ENCODE assay signal across 9 mouse cellular contexts in genomic region chr19:7068661-7069531, GRCm38 (mm10). TPM values are rescaled to one million over a fixed set of nuclear protein-coding genes. Genes with fewer than 3 reads are reported as not detected.
A peak's percentile ranks its signal among the peaks of the same experiment; 100 is the strongest.
DNase-seq lines count a peak whose midpoint lies in the region; ATAC-seq and TF ChIP-seq lines count a peak whose summit lies in the region.
"Had no signal": no experiment of that assay in that cellular context is flagged by ENCODE, and none has a peak within 500 bp of the region (broad histone marks: within the 10 kb centered on the region; RNA-seq: fewer than 3 reads in every experiment).

No protein-coding gene starts in this region.

- peaks cover 63% of the 10 kb centered on the region for H3K4me1 ChIP-seq in embryonic facial prominence, embryonic 15.5 days
- H3K4me1 ChIP-seq in limb, embryonic 11.5 days (ENCODE audit: control insufficient read depth, insufficient read depth, low read length), result peaks cover 45% of the 10 kb centered on the region
- H3K4me1 ChIP-seq in stomach, embryonic 14.5 days (ENCODE audit: control insufficient read depth, insufficient read depth, low read length), result peaks cover 46% of the 10 kb centered on the region

- DNase-seq in left cerebral cortex, adult 2 months (ENCODE audit: extremely low spot score in 1 of 2, low spot score in 2 of 2), result no peak
- DNase-seq in left cerebral cortex, adult 8-10 months (ENCODE audit: low spot score in 2 of 2), result no peak
- peak; percentile 47 for DNase-seq in limb, embryonic 11.5 days (ENCODE audit: low spot score)
- DNase-seq in urinary bladder, adult 18-20 months (ENCODE audit: low spot score in 2 of 2), result no peak
- DNase-seq in left cerebral cortex, adult 9 months (ENCODE audit: low spot score in 2 of 2), result no peak

- H3K9ac ChIP-seq in embryonic facial prominence, embryonic 15.5 days, result no peak overlapping the region
- 0 out of 2 replicates have a peak overlapping the region, but pooled peaks have one; percentile 0 for H3K9ac ChIP-seq in limb, embryonic 11.5 days (ENCODE audit: low read length)
- H3K9ac ChIP-seq in stomach, embryonic 14.5 days (replicated peaks; ENCODE audit: low read depth, low read length), result no peak overlapping the region
- H3K9ac ChIP-seq: stomach, embryonic 15.5 days had no signal

- H3K4me3 ChIP-seq in left cerebral cortex, adult 2 months, result no peak overlapping the region
- no peak overlapping the region for H3K4me3 ChIP-seq in embryonic facial prominence, embryonic 15.5 days (replicated peaks)
- no peak overlapping the region for H3K4me3 ChIP-seq in limb, embryonic 11.5 days (ENCODE audit: low read depth, low read length)
- H3K4me3 ChIP-seq in stomach, embryonic 14.5 days (ENCODE audit: low read depth, low read length), result no peak overlapping the region
- H3K4me3 ChIP-seq: megakaryocyte, embryonic 14.5 days; stomach, embryonic 15.5 days had no signal

- peaks cover 6% of the 10 kb centered on the region; the same call in 1 of the 2 replicates for H3K27me3 ChIP-seq in embryonic facial prominence, embryonic 15.5 days
- H3K27me3 ChIP-seq in limb, embryonic 11.5 days (ENCODE audit: control insufficient read depth, insufficient read depth, low read length), result peaks cover 11% of the 10 kb centered on the region
- H3K27me3 ChIP-seq in stomach, embryonic 14.5 days (ENCODE audit: control insufficient read depth, insufficient read depth, low read length), result no peaks in the 10 kb centered on the region
- H3K27me3 ChIP-seq: stomach, embryonic 15.5 days had no signal

- H3K4me2 ChIP-seq in embryonic facial prominence, embryonic 15.5 days (replicated peaks), result no peak overlapping the region; the same call in 1 of the 2 replicates
- no peak overlapping the region for H3K4me2 ChIP-seq in limb, embryonic 11.5 days (ENCODE audit: low read depth, severe bottlenecking)
- H3K4me2 ChIP-seq in stomach, embryonic 14.5 days (replicated peaks; ENCODE audit: low read depth, low read length), result peak overlapping the region; percentile 1; the same call in 1 of the 2 replicates

- peak; percentile 16; the same call in 1 of the 2 replicates for TF ChIP-seq CTCF in left cerebral cortex, adult 2 months (IDR thresholded peaks at IDR 0.05)

- H3K36me3 ChIP-seq in embryonic facial prominence, embryonic 15.5 days, result no peaks in the 10 kb centered on the region
- H3K36me3 ChIP-seq in limb, embryonic 11.5 days (ENCODE audit: control insufficient read depth, insufficient read depth, low read length), result no peaks in the 10 kb centered on the region
- H3K36me3 ChIP-seq in stomach, embryonic 14.5 days (ENCODE audit: control insufficient read depth, insufficient read depth, low read length), result no peaks in the 10 kb centered on the region
- H3K36me3 ChIP-seq: stomach, embryonic 15.5 days had no signal

- H3K9me3 ChIP-seq in embryonic facial prominence, embryonic 15.5 days (replicated peaks), result no peaks in the 10 kb centered on the region
- H3K9me3 ChIP-seq in limb, embryonic 11.5 days (ENCODE audit: control insufficient read depth, low read length), result no peaks in the 10 kb centered on the region
- no peaks in the 10 kb centered on the region for H3K9me3 ChIP-seq in stomach, embryonic 14.5 days (ENCODE audit: control insufficient read depth, low read depth, low read length)
- H3K9me3 ChIP-seq: megakaryocyte, embryonic 14.5 days; stomach, embryonic 15.5 days had no signal

- H3K27ac ChIP-seq in left cerebral cortex, adult 2 months, result no peak overlapping the region
- peak overlapping the region; percentile 17; the same call in 1 of the 2 replicates for H3K27ac ChIP-seq in embryonic facial prominence, embryonic 15.5 days (replicated peaks)
- H3K27ac ChIP-seq in limb, embryonic 11.5 days (replicated peaks; ENCODE audit: low read depth, low read length), result no peak overlapping the region
- no peak overlapping the region for H3K27ac ChIP-seq in stomach, embryonic 14.5 days (ENCODE audit: low read length)
- H3K27ac ChIP-seq: stomach, embryonic 15.5 days had no signal

- ATAC-seq in embryonic facial prominence, embryonic 15.5 days (ENCODE audit: insufficient number of reproducible peaks, low FRiP score, low TSS enrichment, low read depth), result no peak
- ATAC-seq in limb, embryonic 11.5 days (ENCODE audit: insufficient number of reproducible peaks, low FRiP score, low TSS enrichment, low read depth), result no peak
- no peak for ATAC-seq in stomach, embryonic 14.5 days (ENCODE audit: insufficient number of reproducible peaks, insufficient read depth, low FRiP score, low read depth)

- WGBS in embryonic facial prominence, embryonic 15.5 days, result 55% methylated on average over 11 of the region's 11 CpGs
- WGBS in limb, embryonic 11.5 days, result 38% methylated on average over 11 of the region's 11 CpGs
- WGBS in stomach, embryonic 14.5 days, result 62% methylated on average over 11 of the region's 11 CpGs

- intact Hi-C loops in left cerebral cortex, adult 2 months (cut with DNase I), result loop anchor here (1.0 kb wide), 2 partner anchors 91 to 126 kb away; no protein-coding TSS in a partner anchor

RNA-seq across cellular contexts. Expression of gene Macrod1, which starts 12.3 kb away (rescaled TPM):
- 10 to 100 TPM; 13.3 to 15.7 TPM for total RNA-seq in left cerebral cortex, adult 2 months (2021)
- 10 to 100 TPM; 16.7 to 19.7 (median 18.0) TPM for total RNA-seq in left cerebral cortex, adult 8-10 months (2022)
- 22.1 and 26.6 TPM in 2 replicates for polyA plus RNA-seq in embryonic facial prominence, embryonic 15.5 days (2015; fragmentation: Nextera tagmentation; extraction: Ambion mirVana)
- 4.1 and 5.8 TPM in 2 replicates for polyA plus RNA-seq in limb, embryonic 11.5 days (2014; fragmentation: Nextera tagmentation; extraction: Ambion mirVana)
- 7.7 and 8.3 TPM in 2 replicates for polyA plus RNA-seq in stomach, embryonic 14.5 days (2014; fragmentation: Nextera tagmentation; extraction: Ambion mirVana)

RNA-seq across cellular contexts. Expression of gene Stip1, which starts 29.1 kb away (rescaled TPM):
- 100 to 1,000 TPM; 198 to 205 TPM for total RNA-seq in left cerebral cortex, adult 2 months (2021)
- 100 to 1,000 TPM; 160 to 199 (median 183) TPM for total RNA-seq in left cerebral cortex, adult 8-10 months (2022)
- polyA plus RNA-seq in embryonic facial prominence, embryonic 15.5 days (2015; fragmentation: Nextera tagmentation; extraction: Ambion mirVana), result 228 and 244 TPM in 2 replicates
- 448 and 453 TPM in 2 replicates for polyA plus RNA-seq in limb, embryonic 11.5 days (2014; fragmentation: Nextera tagmentation; extraction: Ambion mirVana)
- polyA plus RNA-seq in stomach, embryonic 14.5 days (2014; fragmentation: Nextera tagmentation; extraction: Ambion mirVana), result 201 and 210 TPM in 2 replicates

RNA-seq across cellular contexts. Expression of gene Flrt1, which starts 36.6 kb away (rescaled TPM):
- total RNA-seq in left cerebral cortex, adult 2 months (2021), result 10 to 100 TPM; 41.4 to 43.0 TPM
- 10 to 100 TPM; 35.6 to 42.2 (median 39.1) TPM for total RNA-seq in left cerebral cortex, adult 8-10 months (2022)
- polyA plus RNA-seq in embryonic facial prominence, embryonic 15.5 days (2015; fragmentation: Nextera tagmentation; extraction: Ambion mirVana), result 13.5 and 19.2 TPM in 2 replicates
- polyA plus RNA-seq in limb, embryonic 11.5 days (2014; fragmentation: Nextera tagmentation; extraction: Ambion mirVana), result 3.0 and 3.9 TPM in 2 replicates
- 7.4 and 9.2 TPM in 2 replicates for polyA plus RNA-seq in stomach, embryonic 14.5 days (2014; fragmentation: Nextera tagmentation; extraction: Ambion mirVana)

RNA-seq across cellular contexts. Expression of gene Fermt3, which starts 49.6 kb away (rescaled TPM):
- 1 to 10 TPM; 3.6 to 4.8 TPM for total RNA-seq in left cerebral cortex, adult 2 months (2021)
- total RNA-seq in left cerebral cortex, adult 8-10 months (2022), result 10 to 100 TPM in 1 of 4 experiments, 1 to 10 TPM in 3; 4.1 to 11.5 (median 7.1) TPM
- 12.4 and 14.2 TPM in 2 replicates for polyA plus RNA-seq in embryonic facial prominence, embryonic 15.5 days (2015; fragmentation: Nextera tagmentation; extraction: Ambion mirVana)
- polyA plus RNA-seq in limb, embryonic 11.5 days (2014; fragmentation: Nextera tagmentation; extraction: Ambion mirVana), result 7.1 and 7.3 TPM in 2 replicates
- polyA plus RNA-seq in stomach, embryonic 14.5 days (2014; fragmentation: Nextera tagmentation; extraction: Ambion mirVana), result 8.2 and 8.3 TPM in 2 replicates
